In genomic region chr10:59235227-59235626, GRCm38 (mm10) we compare ENCODE assay signal across 23 mouse cellular contexts. TPM values are rescaled to one million over a fixed set of nuclear protein-coding genes. Genes with fewer than 3 reads are reported as not detected.
A peak's percentile ranks its signal among the peaks of the same experiment; 100 is the strongest.
DNase-seq lines count a peak whose midpoint lies in the region; ATAC-seq and TF ChIP-seq lines count a peak whose summit lies in the region.
"Had no signal": no experiment of that assay in that cellular context is flagged by ENCODE, and none has a peak within 500 bp of the region (broad histone marks: within the 10 kb centered on the region; RNA-seq: fewer than 3 reads in every experiment).

No protein-coding gene starts in this region.

- peak overlapping the region; percentile 90; the same call in 1 of the 2 replicates for H3K4me2 ChIP-seq in CH12.LX (ENCODE audit: insufficient read depth, low read depth, poor library complexity, severe bottlenecking)
- no peak overlapping the region for H3K4me2 ChIP-seq in hindbrain, postnatal 0 days (ENCODE audit: low read depth, low read length)
- H3K4me2 ChIP-seq: embryonic facial prominence, embryonic 12.5 days; forebrain, embryonic 13.5 days; forebrain, embryonic 15.5 days had no signal

- in situ Hi-C loops in CH12.LX (cut with MboI; ENCODE audit: low pct_ligation_motif_present, low pct_unique_long_range_greater_than_20kb, low sequenced_read_pairs), result no loop called here

- H3K79me2 ChIP-seq in CH12.LX (replicated peaks; ENCODE audit: control insufficient read depth, extremely low read depth, insufficient read depth, poor library complexity, severe bottlenecking), result no peaks in the 10 kb centered on the region
- H3K79me2 ChIP-seq in macrophage (ENCODE audit: inconsistent target), result no peaks in the 10 kb centered on the region

- peak overlapping the region; percentile 52 for H3K9ac ChIP-seq in CH12.LX (ENCODE audit: insufficient read depth, low read depth)
- H3K9ac ChIP-seq in hindbrain, postnatal 0 days (replicated peaks; ENCODE audit: low read length), result no peak overlapping the region
- H3K9ac ChIP-seq: embryonic facial prominence, embryonic 12.5 days; forebrain, embryonic 13.5 days; forebrain, embryonic 15.5 days; forebrain, postnatal 0 days had no signal

- no peak for TF ChIP-seq CTCF in CH12.LX (conservative IDR thresholded peaks at IDR 0.05 in 1 of 2, IDR thresholded peaks at IDR 0.05 in 1 of 2; ENCODE audit: low read depth in 2 of 2, low read length in 2 of 2)
- TF ChIP-seq CTCF in hindbrain, postnatal 0 days (IDR thresholded peaks at IDR 0.05; ENCODE audit: low read depth), result no peak

- H3K27ac ChIP-seq in CH12.LX (ENCODE audit: insufficient read depth, low read depth) (peak overlapping the region; percentile 97), macrophage (peak overlapping the region; percentile 62; the same call in 1 of the 2 replicates)
- no peak overlapping the region for H3K27ac ChIP-seq in hindbrain, postnatal 0 days
- H3K27ac ChIP-seq: embryonic facial prominence, embryonic 10.5 days; embryonic facial prominence, embryonic 12.5 days; forebrain, embryonic 13.5 days; forebrain, embryonic 15.5 days had no signal

- H3K4me1 ChIP-seq in CH12.LX (ENCODE audit: control insufficient read depth in 1 of 2, insufficient read depth in 2 of 2), result peaks cover 26 to 56% of the 10 kb centered on the region in 2 experiments
- H3K4me1 ChIP-seq in hindbrain, postnatal 0 days (ENCODE audit: insufficient read depth, low read length), result no peaks in the 10 kb centered on the region
- H3K4me1 ChIP-seq: embryonic facial prominence, embryonic 12.5 days; forebrain, embryonic 13.5 days; forebrain, embryonic 15.5 days had no signal

- H3K4me3 ChIP-seq in CH12.LX (replicated peaks in 1 of 3; ENCODE audit: low read depth in 2 of 3, low read length in 2 of 3, poor library complexity in 1 of 3) (no peak overlapping the region), macrophage (ENCODE audit: inconsistent target) (no peak overlapping the region)
- no peak overlapping the region for H3K4me3 ChIP-seq in hindbrain, postnatal 0 days (ENCODE audit: low read length)
- H3K4me3 ChIP-seq: embryonic facial prominence, embryonic 10.5 days; embryonic facial prominence, embryonic 12.5 days; forebrain, embryonic 13.5 days; forebrain, embryonic 15.5 days had no signal

- H3K36me3 ChIP-seq in CH12.LX (replicated peaks in 1 of 2; ENCODE audit: control insufficient read depth in 1 of 2, insufficient read depth in 1 of 2, low read length in 1 of 2) (peaks cover 0 to 3% of the 10 kb centered on the region in 2 experiments), macrophage (ENCODE audit: inconsistent target) (no peaks in the 10 kb centered on the region)
- no peaks in the 10 kb centered on the region for H3K36me3 ChIP-seq in hindbrain, postnatal 0 days (ENCODE audit: insufficient read depth, low read length)
- H3K36me3 ChIP-seq: embryonic facial prominence, embryonic 10.5 days; embryonic facial prominence, embryonic 12.5 days; forebrain, embryonic 15.5 days had no signal

- ATAC-seq in common myeloid progenitor, adult 5-6 weeks (replicated peaks; ENCODE audit: low read depth, poor library complexity, severe bottlenecking), result peak; percentile 34
- peak; percentile 62 for ATAC-seq in megakaryocyte progenitor cell, adult 5-6 weeks (replicated peaks; ENCODE audit: poor library complexity)
- ATAC-seq in hindbrain, postnatal 0 days, result no peak
- ATAC-seq: CD4-positive, CD25-positive, alpha-beta regulatory T cell, adult 4 months; forebrain, embryonic 13.5 days; forebrain, embryonic 15.5 days; forebrain, postnatal 0 days had no signal

- H3K9me3 ChIP-seq in CH12.LX (replicated peaks; ENCODE audit: low read length), result peaks cover 9% of the 10 kb centered on the region
- no peaks in the 10 kb centered on the region for H3K9me3 ChIP-seq in hindbrain, postnatal 0 days (ENCODE audit: low read length)
- H3K9me3 ChIP-seq: embryonic facial prominence, embryonic 10.5 days; embryonic facial prominence, embryonic 12.5 days; forebrain, embryonic 13.5 days; forebrain, embryonic 15.5 days had no signal

- dilution Hi-C loops in CH12.LX (cut with MboI; ENCODE audit: extremely low pct_ligation_motif_present, extremely low pct_unique_long_range_greater_than_20kb, low sequenced_read_pairs), result no loop called here

- no peaks in the 10 kb centered on the region for H3K27me3 ChIP-seq in CH12.LX (replicated peaks)
- H3K27me3 ChIP-seq in hindbrain, postnatal 0 days (ENCODE audit: insufficient read depth, low read length), result no peaks in the 10 kb centered on the region; the same call in 1 of the 2 replicates
- H3K27me3 ChIP-seq: embryonic facial prominence, embryonic 12.5 days; forebrain, embryonic 13.5 days; forebrain, embryonic 15.5 days had no signal

- no peak for TF ChIP-seq POLR2A in CH12.LX (IDR thresholded peaks at IDR 0.05; ENCODE audit: low read depth, low read length)

- TF ChIP-seq EP300 in CH12.LX (IDR thresholded peaks at IDR 0.05; ENCODE audit: low read length), result no peak

- 83% methylated on average over 2 of the region's 2 CpGs for WGBS in macrophage (ENCODE audit: missing documents)
- 85% methylated on average over 2 of the region's 2 CpGs for WGBS in hindbrain, postnatal 0 days

- no peak for TF ChIP-seq RAD21 in CH12.LX (IDR thresholded peaks at IDR 0.05; ENCODE audit: low read depth, low read length)

- DNase-seq in CH12.LX (ENCODE audit: extremely low read depth), result no peak
- no peak for DNase-seq in layer of hippocampus, postnatal 14 days (ENCODE audit: low spot score in 2 of 2)
- DNase-seq in embryo, embryonic 10.5 days (ENCODE audit: low spot score), result no peak
- DNase-seq in cerebellum, postnatal 36 days, result no peak
- DNase-seq in hindbrain, postnatal 0 days (ENCODE audit: low spot score), result no peak
- DNase-seq: adrenal gland, adult 2 months; adrenal gland, postnatal 10 days; adrenal gland, postnatal 25 days; B cell, adult 2 months; cerebellum, adult 11-12 months; cerebellum, adult 2 months; cerebellum, adult 9-10 months; cerebellum, postnatal 14 days had no signal

TF ChIP-seq in CH12.LX, 34 proteins besides CTCF, POLR2A, EP300 and RAD21:
- TF ChIP-seq JUND (conservative IDR thresholded peaks at IDR 0.05; ENCODE audit: low read depth, low read length) (no peak), GABPA (IDR thresholded peaks at IDR 0.05; ENCODE audit: insufficient replicate concordance, low read depth, low read length) (no peak), RCOR1 (conservative IDR thresholded peaks at IDR 0.05; ENCODE audit: low read depth, low read length) (no peak), POLR2AphosphoS2 (IDR thresholded peaks at IDR 0.05; ENCODE audit: low read depth, low read length) (no peak), TBP (conservative IDR thresholded peaks at IDR 0.05; ENCODE audit: low read depth, low read length) (no peak), ELF1 (IDR thresholded peaks at IDR 0.05; ENCODE audit: low read depth, low read length) (no peak), UBTF (IDR thresholded peaks at IDR 0.05; ENCODE audit: low read depth, low read length) (no peak), TCF12 (IDR thresholded peaks at IDR 0.05; ENCODE audit: low read depth, low read length) (no peak)

RNA-seq across cellular contexts. Expression of gene Sowahc, which starts 13.5 kb away (rescaled TPM):
- total RNA-seq in CH12.LX (2012; rRNA removed) (25.1 and 25.9 TPM in 2 replicates), CH12.LX (2014; rRNA removed) (50.0 and 52.2 TPM in 2 replicates)
- polyA plus RNA-seq in CH12.LX (2012; ENCODE audit: insufficient read length, low read depth) (19.1 and 19.9 TPM in 2 replicates), macrophage (2018) (4.8 to 13.0 TPM (median 11.4 TPM) in 3 replicates)
- total RNA-seq in common myeloid progenitor, adult 5-6 weeks (2017), result 1.0 and 4.2 TPM in 2 replicates
- 100 to 1,000 TPM in 6 of 26 experiments, 10 to 100 TPM in 20; 14.5 to 135 (median 64.2) TPM for total RNA-seq in macrophage (2018; cell fraction: chromatin; rRNA removed)
- total RNA-seq in macrophage (2018; cell fraction: cytosol; rRNA removed), result 100 to 1,000 TPM in 6 of 26 experiments, 10 to 100 TPM in 20; 10.2 to 171 (median 41.6) TPM
- total RNA-seq in macrophage (2018; cell fraction: nucleus; rRNA removed), result 100 to 1,000 TPM in 18 of 26 experiments, 10 to 100 TPM in 8; 19.9 to 213 (median 131) TPM
- 10.0 and 19.3 TPM in 2 replicates for total RNA-seq in megakaryocyte progenitor cell, adult 5-6 weeks (2015)
- 11.5 and 19.2 TPM in 2 replicates for total RNA-seq in megakaryocyte progenitor cell, adult 5-6 weeks (2017)
- 10 to 100 TPM in 1 of 2 experiments, 1 to 10 TPM in 1; 9.2 to 10.1 TPM for total RNA-seq in layer of hippocampus, postnatal 14 days (2021)
- 28.1 and 30.1 TPM in 2 replicates for total RNA-seq in hindbrain, postnatal 0 days (2014; rRNA removed)
- polyA plus RNA-seq in hindbrain, postnatal 0 days (2015; fragmentation: Nextera tagmentation; extraction: Ambion mirVana), result 12.4 and 12.5 TPM in 2 replicates
- total RNA-seq: MEL had no signal

RNA-seq across cellular contexts. Expression of gene Sept10, which starts 13.6 kb away (rescaled TPM):
- total RNA-seq in CH12.LX (2012; rRNA removed), result 8.5 and 10.3 TPM in 2 replicates
- 13.1 and 14.9 TPM in 2 replicates for total RNA-seq in CH12.LX (2014; rRNA removed)
- 6.9 and 8.9 TPM in 2 replicates for polyA plus RNA-seq in CH12.LX (2012; ENCODE audit: insufficient read length, low read depth)
- total RNA-seq in common myeloid progenitor, adult 5-6 weeks (2017), result 3.1 and 5.0 TPM in 2 replicates
- total RNA-seq in macrophage (2018; cell fraction: chromatin; rRNA removed), result 10 to 100 TPM in 19 of 26 experiments, 1 to 10 TPM in 7; 7.7 to 21.8 (median 14.4) TPM
- 10 to 100 TPM in 5 of 26 experiments, 1 to 10 TPM in 21; 6.5 to 11.9 (median 7.7) TPM for total RNA-seq in macrophage (2018; cell fraction: cytosol; rRNA removed)
- total RNA-seq in macrophage (2018; cell fraction: nucleus; rRNA removed), result 10 to 100 TPM in 15 of 26 experiments, 1 to 10 TPM in 11; 6.0 to 20.0 (median 10.2) TPM
- 5.6 to 10.3 TPM (median 8.2 TPM) in 3 replicates for polyA plus RNA-seq in macrophage (2018)
- 2.5 and 5.6 TPM in 2 replicates for total RNA-seq in megakaryocyte progenitor cell, adult 5-6 weeks (2015)
- 10.2 and 10.6 TPM in 2 replicates for total RNA-seq in megakaryocyte progenitor cell, adult 5-6 weeks (2017)
- total RNA-seq in layer of hippocampus, postnatal 14 days (2021), result 10 to 100 TPM in 1 of 2 experiments, 1 to 10 TPM in 1; 9.7 to 12.6 TPM
- 13.6 and 15.2 TPM in 2 replicates for total RNA-seq in hindbrain, postnatal 0 days (2014; rRNA removed)
- polyA plus RNA-seq in hindbrain, postnatal 0 days (2015; fragmentation: Nextera tagmentation; extraction: Ambion mirVana), result 18.3 and 20.4 TPM in 2 replicates
- total RNA-seq: MEL had no signal
